Mouse (Mus musculus): ENCODE results near the gene Npff. TPM values are rescaled to one million over a fixed set of nuclear protein-coding genes. Genes with fewer than 3 reads are reported as not detected.

The Npff gene
- polyA plus RNA-seq, 1 experiment: not detected

DNA sequence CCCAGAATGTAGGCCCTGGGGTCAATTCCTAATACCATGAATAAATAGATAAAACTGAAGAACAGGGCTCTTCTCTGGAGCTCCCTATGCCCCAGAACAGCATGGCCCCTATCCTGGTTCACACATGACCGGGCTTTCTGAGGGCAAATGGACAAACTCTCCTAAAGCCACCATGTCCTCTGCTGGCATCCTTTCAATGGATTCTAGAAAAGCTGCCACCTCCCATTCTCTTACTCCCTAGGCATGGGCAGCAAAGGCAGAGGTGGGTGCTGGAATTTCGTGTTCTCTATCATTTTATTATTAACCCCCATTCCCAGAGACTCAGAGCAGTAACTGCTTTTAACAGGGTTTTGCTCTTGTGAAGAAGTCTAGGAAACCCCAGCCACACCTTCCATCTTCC lies 9.5 kb downstream of the Npff start:
- no peak overlapping the region for H3K4me3 ChIP-seq (ENCODE audit: insufficient read depth, low read depth, low read length)
- H3K27ac ChIP-seq (replicated peaks; ENCODE audit: low read depth, low read length): no peak overlapping the region
- peaks cover 4% of the 10 kb centered on the region; the same call in 1 of the 2 replicates for H3K4me1 ChIP-seq (ENCODE audit: control insufficient read depth, insufficient read depth, insufficient read length, low read length)

DNA sequence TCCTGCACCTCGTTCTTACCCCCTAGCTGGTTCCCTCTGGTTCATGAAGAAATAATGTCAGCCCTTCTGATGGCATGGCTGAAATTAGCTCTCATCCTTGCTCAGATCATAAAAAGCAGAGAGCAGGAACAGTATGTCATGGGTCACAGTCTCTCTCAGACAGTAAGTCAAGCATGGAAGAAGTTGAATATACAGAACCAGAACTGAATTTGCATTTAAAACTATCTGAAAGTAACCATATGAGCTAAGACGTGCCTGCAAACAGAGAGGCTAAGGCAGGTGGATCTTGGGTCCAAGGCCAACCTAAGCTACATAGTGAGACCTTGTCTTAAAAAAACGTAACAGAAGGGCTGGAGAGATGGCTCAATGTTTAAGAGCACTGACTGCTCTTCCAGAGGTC lies 11.7 kb downstream of the Npff start:
- Histone ChIP-seq H3K27ac (replicated peaks; ENCODE audit: low read depth, low read length) (no peak overlapping the region), H3K4me3 (ENCODE audit: insufficient read depth, low read depth, low read length) (no peak overlapping the region)

DNA sequence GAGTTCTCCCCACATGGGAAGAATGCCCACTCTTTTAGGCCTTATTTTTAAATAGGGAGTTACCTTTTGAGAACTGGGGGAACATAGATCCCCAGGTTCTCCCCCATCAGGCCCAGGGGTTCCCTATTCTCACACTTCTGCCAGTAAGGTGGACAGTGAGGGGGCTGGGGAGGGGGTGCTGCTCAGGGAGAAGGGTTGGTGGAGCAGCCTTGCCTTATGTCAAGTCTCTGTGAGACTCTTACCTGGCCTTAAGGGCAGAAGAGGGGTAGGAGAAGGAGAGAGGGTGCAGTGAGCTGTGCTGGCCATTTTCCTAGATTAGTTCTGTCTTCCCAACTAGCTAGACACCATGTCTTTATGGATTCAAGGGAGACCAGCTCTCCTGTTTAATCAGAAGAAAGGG lies 12.3 kb downstream of the Npff start:
- H3K4me3 ChIP-seq (ENCODE audit: insufficient read depth, low read depth, low read length): no peak overlapping the region
- H3K27ac ChIP-seq (replicated peaks; ENCODE audit: low read depth, low read length): no peak overlapping the region
- H3K4me1 ChIP-seq (ENCODE audit: control insufficient read depth, insufficient read depth, insufficient read length, low read length): peaks cover 4% of the 10 kb centered on the region; the same call in 1 of the 2 replicates

More for the DNA sequence above, 11.7 kb downstream of the Npff start:
- peaks cover 4% of the 10 kb centered on the region; the same call in 1 of the 2 replicates for H3K4me1 ChIP-seq (ENCODE audit: control insufficient read depth, insufficient read depth, insufficient read length, low read length)

DNA sequence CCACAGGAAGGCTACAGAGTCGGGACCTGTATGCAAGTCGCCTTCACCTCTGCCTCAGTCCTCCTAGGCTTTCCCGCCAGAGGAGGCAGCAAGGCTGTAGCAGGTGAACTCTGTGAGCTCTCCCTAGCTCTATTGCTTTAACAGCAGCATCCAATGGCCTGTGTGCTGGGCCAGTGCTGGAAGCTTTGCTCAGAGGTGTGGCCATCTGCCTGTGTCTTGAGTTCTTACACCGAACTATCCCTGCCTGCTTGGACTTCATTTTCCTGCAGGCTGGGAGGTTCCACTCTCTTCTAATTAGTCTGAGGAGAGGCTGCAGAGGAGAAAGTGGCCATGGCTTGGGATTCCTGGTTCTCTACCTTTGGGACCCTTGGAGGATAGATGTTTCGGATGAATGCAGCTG lies 12.7 kb downstream of the Npff start:
- Histone ChIP-seq H3K4me1 (ENCODE audit: control insufficient read depth, insufficient read depth, insufficient read length, low read length) (peaks cover 4% of the 10 kb centered on the region; the same call in 1 of the 2 replicates), H3K4me3 (ENCODE audit: insufficient read depth, low read depth, low read length) (no peak overlapping the region), H3K27ac (replicated peaks; ENCODE audit: low read depth, low read length) (no peak overlapping the region)

DNA sequence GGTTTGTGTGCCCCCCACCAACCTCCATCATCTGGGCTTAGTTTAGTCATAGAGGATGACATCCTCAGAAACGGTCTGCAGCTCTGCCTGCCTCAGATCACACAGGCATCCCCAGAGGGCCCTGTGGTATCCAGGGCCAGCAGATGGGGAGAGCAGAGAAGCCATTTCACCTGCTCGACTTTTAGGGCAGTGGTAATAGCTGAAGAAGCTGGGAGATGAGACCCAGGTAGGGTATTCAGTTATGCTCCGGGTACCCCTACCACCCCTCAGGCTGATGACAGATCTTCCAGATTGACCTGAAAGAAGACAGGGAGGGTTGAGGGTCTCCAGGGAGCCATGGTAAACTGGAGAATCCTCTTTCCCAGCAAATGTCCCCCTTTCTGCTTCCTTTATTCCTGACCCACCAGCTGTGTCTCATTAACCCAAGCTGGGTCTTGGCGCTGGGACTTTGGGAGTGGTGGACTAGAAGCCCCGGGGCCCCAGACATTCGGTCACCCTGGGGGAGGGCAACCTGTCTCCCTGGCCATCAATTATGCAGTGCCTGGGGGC lies 13.4 kb downstream of the Npff start:
- H3K4me1 ChIP-seq (ENCODE audit: control insufficient read depth, insufficient read depth, insufficient read length, low read length): peaks cover 4% of the 10 kb centered on the region; the same call in 1 of the 2 replicates
- H3K4me3 ChIP-seq (ENCODE audit: insufficient read depth, low read depth, low read length): peak overlapping the region; percentile 68
- H3K27ac ChIP-seq (replicated peaks; ENCODE audit: low read depth, low read length): no peak overlapping the region

DNA sequence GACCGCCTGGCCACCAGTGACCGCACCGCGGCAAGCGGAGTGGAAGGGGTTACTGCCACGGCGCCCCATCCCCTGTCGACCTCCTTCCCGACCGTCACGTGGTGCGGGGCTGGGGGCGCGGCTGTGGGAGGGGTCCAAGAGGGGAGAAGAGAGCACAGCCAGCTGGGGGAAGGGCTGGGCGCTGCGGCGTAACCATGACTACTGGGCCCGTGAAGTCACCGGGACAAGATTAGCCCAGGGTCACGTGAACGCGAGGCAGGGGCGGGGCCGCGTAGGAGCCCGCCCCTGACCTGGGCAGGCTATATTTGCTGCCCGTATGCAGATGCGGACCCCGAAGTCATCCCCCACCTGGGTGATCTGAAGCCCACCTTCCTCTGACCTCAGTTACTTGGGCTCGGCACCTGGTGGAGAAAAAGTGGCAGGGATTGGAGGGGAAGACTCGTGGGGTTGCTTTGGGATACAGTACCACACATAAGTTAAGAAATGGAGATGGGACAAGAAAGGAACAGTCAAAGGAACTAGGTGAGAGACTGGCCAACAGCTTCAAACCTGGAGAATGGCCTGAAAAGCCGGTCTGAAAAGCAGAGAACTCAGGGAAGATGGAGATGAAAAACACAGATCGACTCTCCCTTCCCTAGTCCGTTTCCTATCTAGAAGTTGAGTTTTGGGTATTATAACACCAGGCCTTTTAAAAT lies 14.0 kb downstream of the Npff start:
- no peaks in the 10 kb centered on the region; the same call in 1 of the 2 replicates for H3K4me1 ChIP-seq (ENCODE audit: control insufficient read depth, insufficient read depth, insufficient read length, low read length)
- H3K4me3 ChIP-seq (ENCODE audit: insufficient read depth, low read depth, low read length): peak overlapping the region; percentile 68
- no peak overlapping the region; the same call in 1 of the 2 replicates for H3K27ac ChIP-seq (replicated peaks; ENCODE audit: low read depth, low read length)

DNA sequence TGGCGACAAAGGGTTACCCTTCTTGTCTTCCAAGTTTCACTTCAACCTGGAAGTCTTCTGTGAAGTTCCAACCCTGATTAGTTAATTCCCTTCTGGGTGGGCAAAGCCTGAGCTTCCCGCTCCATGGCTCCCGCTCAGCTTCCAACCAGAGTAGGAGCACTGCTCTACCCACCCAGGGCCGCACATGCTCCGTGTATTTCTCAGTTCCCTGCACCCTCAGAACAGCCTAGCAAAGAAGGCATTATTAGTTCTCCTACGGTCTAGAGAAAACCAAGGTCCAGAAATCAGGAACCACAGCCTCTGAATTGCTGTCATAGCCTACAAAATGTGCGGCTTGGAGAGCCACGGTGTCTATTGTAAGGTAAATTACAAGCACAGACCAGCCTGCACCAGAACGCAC lies 14.6 kb downstream of the Npff start:
- Histone ChIP-seq H3K4me3 (ENCODE audit: insufficient read depth, low read depth, low read length) (peak overlapping the region; percentile 68), H3K27ac (replicated peaks; ENCODE audit: low read depth, low read length) (no peak overlapping the region)

DNA sequence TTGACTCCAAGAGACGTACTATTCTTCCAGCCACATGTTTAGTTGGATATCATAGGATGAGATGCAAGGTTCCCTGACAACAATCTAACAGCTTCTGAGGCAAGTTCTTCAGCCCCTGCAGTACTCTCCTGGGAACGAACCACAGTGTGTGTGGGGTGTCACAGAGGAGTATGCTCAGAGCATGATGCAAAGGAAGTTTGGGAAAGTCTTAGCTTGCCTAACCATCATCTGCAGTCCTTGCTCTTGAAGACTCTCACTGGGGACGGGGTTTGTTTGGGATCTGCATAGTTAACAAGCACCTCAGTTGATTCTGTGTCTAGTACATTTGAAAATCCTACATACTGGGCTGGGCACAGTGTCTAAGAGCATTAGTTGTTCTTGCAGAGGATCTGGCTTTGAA lies 16.4 kb downstream of the Npff start:
- no peak overlapping the region for H3K4me3 ChIP-seq (ENCODE audit: insufficient read depth, low read depth, low read length)
- no peak overlapping the region for H3K27ac ChIP-seq (replicated peaks; ENCODE audit: low read depth, low read length)
- no peaks in the 10 kb centered on the region; the same call in 1 of the 2 replicates for H3K4me1 ChIP-seq (ENCODE audit: control insufficient read depth, insufficient read depth, insufficient read length, low read length)

More for the DNA sequence above, 14.6 kb downstream of the Npff start:
- no peaks in the 10 kb centered on the region; the same call in 1 of the 2 replicates for H3K4me1 ChIP-seq (ENCODE audit: control insufficient read depth, insufficient read depth, insufficient read length, low read length)

DNA sequence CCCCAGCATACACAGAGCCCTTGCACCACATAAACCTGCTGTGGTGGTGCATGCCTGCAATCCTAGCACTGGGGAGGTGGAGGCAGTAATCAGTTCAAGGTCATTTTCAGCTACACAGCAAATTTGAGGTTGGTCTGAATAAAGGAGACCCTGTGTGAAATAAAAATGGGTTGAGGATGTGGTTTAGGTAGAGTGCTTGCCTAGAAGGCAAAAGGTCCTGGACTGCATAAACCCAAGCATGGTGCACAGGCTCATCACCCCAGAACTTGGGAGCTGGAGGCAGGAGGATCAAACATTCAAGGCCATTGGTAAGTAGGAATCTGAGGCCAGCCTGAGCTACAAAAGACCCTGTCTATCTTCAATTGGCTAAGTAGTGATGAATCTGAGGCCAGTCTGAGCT lies 17.2 kb downstream of the Npff start:
- H3K27ac ChIP-seq (replicated peaks; ENCODE audit: low read depth, low read length): no peak overlapping the region
- no peak overlapping the region for H3K4me3 ChIP-seq (ENCODE audit: insufficient read depth, low read depth, low read length)
- H3K4me1 ChIP-seq (ENCODE audit: control insufficient read depth, insufficient read depth, insufficient read length, low read length): no peaks in the 10 kb centered on the region; the same call in 1 of the 2 replicates

DNA sequence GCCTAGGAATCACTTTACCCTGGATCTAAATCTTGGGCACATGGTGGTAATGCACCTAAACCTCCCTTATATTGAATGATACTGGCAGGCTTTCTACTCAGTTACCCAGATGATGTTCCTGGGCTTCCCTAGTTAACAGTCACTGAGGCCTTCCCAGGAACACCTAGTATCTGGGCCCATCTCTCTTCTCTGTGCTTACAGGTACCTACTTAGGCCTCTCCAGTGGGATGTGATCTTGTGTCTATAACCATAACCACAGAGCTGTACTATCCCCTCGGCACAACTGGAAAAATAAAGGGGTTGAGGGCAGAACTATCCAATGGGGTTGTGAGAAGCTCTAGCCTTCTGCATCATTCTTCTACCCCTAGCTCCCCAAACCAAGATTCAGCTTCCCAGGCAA lies 17.9 kb downstream of the Npff start:
- Histone ChIP-seq H3K4me3 (ENCODE audit: insufficient read depth, low read depth, low read length) (no peak overlapping the region), H3K4me1 (ENCODE audit: control insufficient read depth, insufficient read depth, insufficient read length, low read length) (no peaks in the 10 kb centered on the region; the same call in 1 of the 2 replicates), H3K27ac (replicated peaks; ENCODE audit: low read depth, low read length) (no peak overlapping the region)

DNA sequence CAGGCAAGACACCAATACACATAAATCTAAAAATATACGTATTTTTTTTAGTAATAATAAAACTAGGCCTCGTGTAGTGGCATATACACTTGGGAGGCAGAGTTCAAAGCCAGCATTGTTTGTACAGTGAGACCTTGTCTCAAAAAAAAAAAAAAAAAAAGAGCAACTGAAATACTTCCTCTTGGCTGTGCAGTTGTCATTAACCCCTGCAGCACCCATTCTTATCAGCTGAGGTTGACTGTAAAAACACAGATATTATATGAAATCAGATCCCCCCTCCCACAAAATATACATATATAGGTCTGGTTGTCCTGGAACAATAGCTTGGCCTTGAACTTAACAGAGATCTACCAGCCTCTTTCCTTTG lies 18.3 kb downstream of the Npff start:
- no peak overlapping the region for H3K4me3 ChIP-seq (ENCODE audit: insufficient read depth, low read depth, low read length)
- H3K4me1 ChIP-seq (ENCODE audit: control insufficient read depth, insufficient read depth, insufficient read length, low read length): no peaks in the 10 kb centered on the region; the same call in 1 of the 2 replicates
- H3K27ac ChIP-seq (replicated peaks; ENCODE audit: low read depth, low read length): no peak overlapping the region

DNA sequence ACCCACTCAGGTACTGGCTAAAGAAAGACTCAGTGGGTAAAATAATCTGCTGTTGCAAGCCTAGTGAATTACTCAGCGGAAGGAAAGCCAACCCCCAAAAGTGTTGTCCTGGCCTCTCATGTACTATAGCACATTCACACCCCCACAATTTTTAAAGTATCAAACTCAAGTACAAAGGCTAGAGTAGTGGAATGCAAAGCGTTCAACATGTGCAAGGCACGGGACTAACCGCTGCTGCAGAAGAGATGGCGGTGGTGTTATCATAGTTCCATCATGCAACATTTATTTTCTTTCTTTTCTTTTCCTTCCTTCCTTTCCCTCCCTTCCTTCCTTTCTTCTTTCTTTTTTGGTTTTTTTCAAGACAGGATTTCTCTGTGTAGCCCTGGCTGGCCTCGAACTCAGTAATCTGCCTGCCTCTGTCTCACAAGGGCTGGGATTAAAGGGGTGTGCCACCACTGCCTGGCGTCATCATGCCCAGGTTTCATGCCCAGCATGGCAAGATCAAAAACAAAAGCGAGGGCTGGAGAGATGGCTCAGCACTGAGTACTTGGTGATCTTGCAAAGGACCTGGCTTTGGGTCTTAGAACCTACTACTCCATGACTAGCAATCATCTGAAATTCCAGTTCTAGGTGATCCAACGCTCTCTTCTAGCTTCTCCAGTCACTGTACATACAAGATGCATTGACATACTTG lies 18.8 kb downstream of the Npff start:
- no peak overlapping the region for H3K27ac ChIP-seq (replicated peaks; ENCODE audit: low read depth, low read length)
- H3K4me1 ChIP-seq (ENCODE audit: control insufficient read depth, insufficient read depth, insufficient read length, low read length): no peaks in the 10 kb centered on the region; the same call in 1 of the 2 replicates
- H3K4me3 ChIP-seq (ENCODE audit: insufficient read depth, low read depth, low read length): no peak overlapping the region

DNA sequence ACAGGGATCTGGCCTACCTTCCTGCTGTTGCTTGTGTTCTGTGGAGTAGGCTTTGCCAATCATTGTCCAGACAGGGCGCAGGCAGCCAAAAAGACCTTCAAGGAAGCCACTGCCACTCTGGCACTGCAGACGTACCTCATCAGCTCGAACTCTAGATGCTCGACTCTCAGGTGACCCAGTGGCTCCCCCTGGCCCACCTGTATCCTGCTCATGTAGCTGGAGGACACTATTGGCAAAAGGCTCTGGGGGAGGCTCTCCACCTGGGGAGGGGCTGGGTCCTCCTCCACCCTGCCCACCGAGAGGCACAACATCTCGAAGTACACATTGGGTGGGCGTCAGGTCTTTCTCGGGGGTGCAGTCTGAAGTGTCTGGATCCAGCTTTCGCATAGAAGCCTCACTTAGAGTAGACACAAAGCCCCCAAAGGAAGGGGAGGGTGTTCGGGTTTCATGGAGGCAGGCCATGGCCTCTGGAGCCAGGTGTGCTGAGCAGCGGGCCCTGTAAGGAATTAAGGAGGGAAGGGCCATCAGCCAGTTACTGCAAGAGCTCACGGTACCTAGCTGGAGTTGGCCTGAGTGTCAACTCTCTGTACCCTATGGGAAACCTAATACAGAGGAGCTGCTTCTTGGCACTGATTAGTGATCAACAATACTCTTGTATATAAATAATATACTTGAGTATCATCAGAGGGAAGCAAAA lies 19.5 kb downstream of the Npff start:
- H3K4me3 ChIP-seq (ENCODE audit: insufficient read depth, low read depth, low read length): no peak overlapping the region
- H3K4me1 ChIP-seq (ENCODE audit: control insufficient read depth, insufficient read depth, insufficient read length, low read length): no peaks in the 10 kb centered on the region; the same call in 1 of the 2 replicates
- no peak overlapping the region for H3K27ac ChIP-seq (replicated peaks; ENCODE audit: low read depth, low read length)

DNA sequence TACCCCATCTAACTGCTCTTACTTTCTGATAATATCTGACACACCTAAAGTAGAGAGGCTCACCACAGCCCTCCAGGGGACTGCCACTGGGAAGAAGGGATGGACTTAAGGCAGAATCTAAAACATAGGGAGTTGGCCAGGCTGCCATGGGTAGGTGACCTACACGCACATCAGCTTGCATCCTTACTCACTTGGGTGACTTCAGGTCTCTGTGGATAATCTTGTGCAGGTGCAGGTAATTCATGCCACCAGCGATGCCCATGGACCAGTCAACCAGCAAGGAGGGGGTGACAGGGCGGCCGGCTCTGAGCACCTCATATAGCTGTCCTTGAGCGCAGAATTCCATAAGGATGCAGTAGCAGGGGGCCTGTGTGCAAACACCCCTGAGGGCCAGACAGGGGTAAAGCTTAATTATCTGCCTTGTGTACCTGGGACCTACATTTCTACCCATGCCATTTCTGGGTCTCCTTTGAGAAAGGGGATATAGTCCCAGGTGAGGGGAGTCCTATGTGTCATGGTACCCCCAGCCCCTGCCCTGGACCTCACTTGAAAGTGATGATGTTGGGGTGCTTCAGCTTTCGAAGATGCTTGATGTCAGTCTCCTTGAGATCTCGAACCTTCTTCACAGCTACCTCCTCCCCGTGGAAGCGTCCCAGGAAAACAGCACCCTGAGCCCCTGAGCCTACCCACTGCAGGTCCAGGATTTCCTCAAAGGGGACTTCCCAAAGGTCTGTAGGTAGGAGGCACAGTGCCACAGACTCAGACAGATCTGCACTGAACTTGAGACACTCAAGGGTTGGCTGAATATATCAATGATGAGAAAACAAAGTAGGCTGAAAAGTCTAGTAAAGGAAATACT lies 20.6 kb downstream of the Npff start:
- Histone ChIP-seq H3K27ac (replicated peaks; ENCODE audit: low read depth, low read length) (no peak overlapping the region), H3K4me3 (ENCODE audit: insufficient read depth, low read depth, low read length) (no peak overlapping the region), H3K4me1 (ENCODE audit: control insufficient read depth, insufficient read depth, insufficient read length, low read length) (no peaks in the 10 kb centered on the region; the same call in 1 of the 2 replicates)
